Mouse (Mus musculus): Measurements from ENCODE around the gene Lgi1.

Gene Lgi1

DNA sequence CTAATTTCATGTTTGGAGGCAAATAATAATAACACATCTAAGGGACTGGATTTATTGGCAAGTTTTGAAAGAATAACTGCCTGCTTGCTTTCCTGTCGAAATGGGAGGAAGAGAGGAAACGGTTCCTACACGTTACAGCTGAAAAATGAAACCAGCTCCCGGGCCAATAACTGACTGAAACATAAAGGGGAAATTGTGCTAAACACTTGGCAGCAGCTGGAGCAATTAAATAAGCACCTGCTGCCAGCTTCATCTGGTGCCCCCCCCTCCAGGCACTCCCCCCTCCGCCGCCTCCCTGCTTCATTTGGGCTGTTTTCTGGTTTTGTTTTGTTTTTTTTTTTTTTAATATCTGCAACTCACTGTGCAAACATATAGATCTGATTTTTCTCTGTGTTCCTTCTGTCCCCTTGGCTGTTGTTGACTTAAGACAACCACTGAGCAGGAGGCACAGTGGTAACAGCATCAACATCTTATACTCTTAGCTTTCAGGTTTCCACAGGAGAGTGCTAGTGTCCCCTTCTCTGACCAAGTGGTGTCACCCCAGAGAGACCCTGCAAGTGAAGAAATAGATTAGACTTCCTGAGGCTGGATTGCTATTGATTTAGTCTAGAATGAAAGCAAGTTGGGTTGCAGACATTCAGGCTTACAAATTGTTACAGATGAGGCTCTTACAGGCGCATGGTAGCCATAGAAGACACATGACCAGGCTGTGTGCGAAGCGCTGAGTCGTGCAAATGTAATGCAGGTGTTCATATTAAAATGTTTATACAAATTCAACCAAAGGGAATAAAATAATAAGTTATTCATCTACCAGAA is 18.8 kb upstream of the Lgi1 start:
- no peak for DNase-seq (ENCODE audit: low read depth, low spot score)
- no peaks in the 10 kb centered on the region for H3K36me3 ChIP-seq (ENCODE audit: control insufficient read depth, insufficient read depth, low read length, poor library complexity, severe bottlenecking)
- H3K27me3 ChIP-seq (ENCODE audit: control insufficient read depth, insufficient read depth, low read length, poor library complexity, severe bottlenecking) = no peaks in the 10 kb centered on the region

GRCm38 (mm10) chr19:38246177-38246622 is 18.1 kb upstream of the Lgi1 start:
- Histone ChIP-seq H3K27me3 (ENCODE audit: control insufficient read depth, insufficient read depth, low read length, poor library complexity, severe bottlenecking) (no peaks in the 10 kb centered on the region), H3K36me3 (ENCODE audit: control insufficient read depth, insufficient read depth, low read length, poor library complexity, severe bottlenecking) (no peaks in the 10 kb centered on the region)
- no peak for DNase-seq (ENCODE audit: low read depth, low spot score)

DNA sequence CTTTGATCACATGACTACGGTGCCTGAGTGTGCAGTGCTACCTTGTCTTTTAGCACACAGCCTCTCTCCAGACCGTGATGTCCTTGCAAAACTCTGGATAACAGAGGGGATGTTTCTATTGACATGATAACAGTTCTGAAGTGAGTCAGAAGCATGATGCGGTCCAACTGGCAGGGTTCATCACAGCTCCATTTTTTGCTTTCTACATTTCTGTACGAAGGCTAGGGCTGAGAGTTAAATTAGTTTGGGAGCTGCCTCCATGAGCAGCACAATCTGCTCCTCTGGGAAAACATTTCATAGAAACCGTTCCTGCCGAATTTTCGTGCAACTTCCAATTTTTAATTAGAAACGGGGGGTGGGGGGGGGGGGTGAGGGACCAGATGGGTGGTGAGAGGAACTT is 14.7 kb upstream of the Lgi1 start:
- no peak for DNase-seq (ENCODE audit: low read depth, low spot score)
- no peaks in the 10 kb centered on the region for H3K36me3 ChIP-seq (ENCODE audit: control insufficient read depth, insufficient read depth, low read length, poor library complexity, severe bottlenecking)
- H3K27me3 ChIP-seq (ENCODE audit: control insufficient read depth, insufficient read depth, low read length, poor library complexity, severe bottlenecking) = no peaks in the 10 kb centered on the region

- H3K27me3 ChIP-seq (ENCODE audit: control insufficient read depth, insufficient read depth, low read length, poor library complexity, severe bottlenecking) = no peaks in the 10 kb centered on the region
- DNase-seq (ENCODE audit: low read depth, low spot score) = peak; percentile 18
- no peaks in the 10 kb centered on the region for H3K36me3 ChIP-seq (ENCODE audit: control insufficient read depth, insufficient read depth, low read length, poor library complexity, severe bottlenecking)
These were observed 10.5 kb upstream of the Lgi1 start for GRCm38 (mm10) chr19:38253796-38254195.

- Histone ChIP-seq H3K36me3 (ENCODE audit: control insufficient read depth, insufficient read depth, low read length, poor library complexity, severe bottlenecking) (no peaks in the 10 kb centered on the region), H3K27me3 (ENCODE audit: control insufficient read depth, insufficient read depth, low read length, poor library complexity, severe bottlenecking) (no peaks in the 10 kb centered on the region)
- DNase-seq (ENCODE audit: low read depth, low spot score) = no peak
These were observed 5.7 kb upstream of the Lgi1 start for GRCm38 (mm10) chr19:38258651-38259065.

DNA sequence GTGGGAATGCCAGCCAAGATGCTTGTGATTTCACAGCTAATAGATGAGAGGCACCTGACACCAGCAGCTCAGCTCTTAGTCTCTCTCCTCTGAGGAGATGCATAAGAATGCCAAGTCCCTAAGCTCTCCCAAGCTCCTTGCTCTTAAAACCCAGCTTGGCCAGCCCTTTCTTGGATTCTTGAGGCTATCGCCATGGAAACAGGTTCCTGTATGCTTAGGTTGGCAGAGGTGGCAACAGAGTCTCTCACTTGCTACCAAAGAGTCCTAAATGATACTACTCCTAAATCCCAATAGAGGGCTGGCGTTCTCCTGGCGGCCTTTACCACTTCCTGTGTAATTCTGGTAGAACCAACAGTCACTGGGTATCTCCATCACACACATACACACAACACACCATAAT is 4.9 kb upstream of the Lgi1 start:
- Histone ChIP-seq H3K36me3 (ENCODE audit: control insufficient read depth, insufficient read depth, low read length, poor library complexity, severe bottlenecking) (no peaks in the 10 kb centered on the region), H3K27me3 (ENCODE audit: control insufficient read depth, insufficient read depth, low read length, poor library complexity, severe bottlenecking) (no peaks in the 10 kb centered on the region)
- DNase-seq (ENCODE audit: low read depth, low spot score) = no peak

DNA sequence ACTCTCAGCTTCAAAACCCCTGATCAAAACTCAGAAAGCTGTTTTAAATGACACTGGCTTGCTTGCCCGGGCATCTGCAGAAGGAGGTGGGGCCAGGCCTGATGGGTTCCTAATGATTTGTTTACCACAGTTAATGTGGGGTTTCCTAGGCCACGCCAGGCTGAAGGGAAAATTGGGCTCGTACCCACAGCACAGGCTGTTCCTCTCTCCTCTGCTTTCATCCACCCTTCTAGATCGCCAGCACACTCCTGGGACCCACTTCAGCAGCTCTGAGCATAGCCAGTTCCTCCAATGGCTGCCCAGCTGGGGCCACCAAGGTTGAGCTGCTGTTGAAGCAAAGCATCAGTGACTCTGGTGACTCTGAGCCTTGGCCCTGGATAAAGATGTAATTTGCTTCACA is 4.0 kb upstream of the Lgi1 start:
- DNase-seq (ENCODE audit: low read depth, low spot score) = no peak
- H3K27me3 ChIP-seq (ENCODE audit: control insufficient read depth, insufficient read depth, low read length, poor library complexity, severe bottlenecking) = no peaks in the 10 kb centered on the region
- no peaks in the 10 kb centered on the region for H3K36me3 ChIP-seq (ENCODE audit: control insufficient read depth, insufficient read depth, low read length, poor library complexity, severe bottlenecking)

GRCm38 (mm10) chr19:38261351-38261750 is 3.0 kb upstream of the Lgi1 start:
- no peaks in the 10 kb centered on the region for H3K27me3 ChIP-seq (ENCODE audit: control insufficient read depth, insufficient read depth, low read length, poor library complexity, severe bottlenecking)
- DNase-seq (ENCODE audit: low read depth, low spot score) = no peak
- H3K36me3 ChIP-seq (ENCODE audit: control insufficient read depth, insufficient read depth, low read length, poor library complexity, severe bottlenecking) = no peaks in the 10 kb centered on the region

DNA sequence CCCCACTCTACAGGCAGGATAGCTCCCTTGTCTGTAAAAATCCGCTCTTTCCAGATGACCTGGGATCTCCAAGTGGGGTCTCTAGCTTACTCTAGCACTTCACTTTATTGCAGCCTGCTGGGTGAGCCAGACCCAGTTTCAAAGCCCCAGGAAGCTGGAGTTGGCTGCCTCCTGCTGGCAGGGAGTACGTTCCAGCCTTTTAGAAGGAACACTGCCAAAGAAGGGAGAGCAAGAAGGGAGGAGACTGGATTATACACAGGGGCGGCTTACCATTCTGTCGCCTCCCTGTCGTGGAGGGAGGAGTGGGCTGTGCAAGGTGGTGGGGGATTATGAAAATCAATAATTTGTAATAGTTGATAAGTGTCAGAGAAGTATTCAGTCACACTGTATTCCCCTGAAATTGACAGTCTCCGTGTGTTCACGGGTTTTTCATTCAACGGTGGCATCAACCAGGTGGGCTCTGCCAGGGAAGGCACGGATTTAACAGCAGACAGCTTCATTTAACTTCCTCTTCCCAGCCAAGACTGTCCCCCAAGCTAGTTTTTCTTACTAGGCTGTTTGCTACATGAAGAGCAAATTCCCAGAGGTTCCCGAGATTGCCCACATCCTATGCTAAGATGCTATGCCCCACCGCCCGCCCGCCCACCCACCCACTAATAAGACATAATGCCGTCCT is 369 bp upstream of the Lgi1 start:
- no peak for DNase-seq (ENCODE audit: low read depth, low spot score)
- Histone ChIP-seq H3K27me3 (ENCODE audit: control insufficient read depth, insufficient read depth, low read length, poor library complexity, severe bottlenecking) (no peaks in the 10 kb centered on the region; the same call in 1 of the 2 replicates), H3K36me3 (ENCODE audit: control insufficient read depth, insufficient read depth, low read length, poor library complexity, severe bottlenecking) (no peaks in the 10 kb centered on the region)

DNA sequence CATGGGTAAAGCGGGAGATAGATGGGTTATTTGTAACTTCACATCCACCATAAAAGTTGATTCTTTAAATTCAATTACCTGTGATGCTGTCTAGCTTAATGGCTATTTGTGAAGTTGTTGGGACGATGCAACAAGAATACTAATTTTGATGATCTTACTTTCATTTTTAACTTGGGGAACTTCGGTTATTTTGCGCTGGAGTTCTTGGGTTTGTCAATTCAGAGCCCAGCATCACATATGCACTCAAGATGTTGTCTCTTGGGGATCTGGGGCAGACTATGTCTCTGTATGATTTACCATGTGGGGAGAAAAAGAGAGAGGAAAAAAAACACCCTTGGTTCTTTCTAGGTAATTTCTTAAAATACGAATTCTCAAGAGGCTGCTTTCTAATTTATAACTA is 1.4 kb downstream of the Lgi1 start:
- no peaks in the 10 kb centered on the region; the same call in 1 of the 2 replicates for H3K27me3 ChIP-seq (ENCODE audit: control insufficient read depth, insufficient read depth, low read length, poor library complexity, severe bottlenecking)
- DNase-seq (ENCODE audit: low read depth, low spot score) = no peak
- H3K36me3 ChIP-seq (ENCODE audit: control insufficient read depth, insufficient read depth, low read length, poor library complexity, severe bottlenecking) = no peaks in the 10 kb centered on the region

DNA sequence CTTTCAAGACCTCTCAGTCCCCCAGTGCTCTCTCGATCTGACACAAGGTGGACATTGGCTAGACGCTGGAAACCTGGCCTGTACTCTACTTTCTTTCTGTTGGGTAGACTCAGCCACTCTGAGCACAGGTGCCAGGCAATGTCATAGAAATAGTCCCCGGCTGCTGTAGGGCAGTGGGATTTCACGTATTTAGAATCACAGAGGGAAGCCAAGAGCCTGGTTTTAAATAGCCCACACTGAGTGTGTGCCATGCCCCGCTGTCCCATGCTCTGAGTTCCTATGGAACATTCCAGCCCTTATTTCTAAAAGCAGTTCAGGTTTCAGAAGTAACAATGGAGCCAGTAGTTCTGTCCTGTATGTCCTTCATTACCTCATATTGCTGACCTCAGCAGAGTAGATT is 3.1 kb downstream of the Lgi1 start:
- Histone ChIP-seq H3K36me3 (ENCODE audit: control insufficient read depth, insufficient read depth, low read length, poor library complexity, severe bottlenecking) (no peaks in the 10 kb centered on the region), H3K27me3 (ENCODE audit: control insufficient read depth, insufficient read depth, low read length, poor library complexity, severe bottlenecking) (no peaks in the 10 kb centered on the region; the same call in 1 of the 2 replicates)
- no peak for DNase-seq (ENCODE audit: low read depth, low spot score)

DNA sequence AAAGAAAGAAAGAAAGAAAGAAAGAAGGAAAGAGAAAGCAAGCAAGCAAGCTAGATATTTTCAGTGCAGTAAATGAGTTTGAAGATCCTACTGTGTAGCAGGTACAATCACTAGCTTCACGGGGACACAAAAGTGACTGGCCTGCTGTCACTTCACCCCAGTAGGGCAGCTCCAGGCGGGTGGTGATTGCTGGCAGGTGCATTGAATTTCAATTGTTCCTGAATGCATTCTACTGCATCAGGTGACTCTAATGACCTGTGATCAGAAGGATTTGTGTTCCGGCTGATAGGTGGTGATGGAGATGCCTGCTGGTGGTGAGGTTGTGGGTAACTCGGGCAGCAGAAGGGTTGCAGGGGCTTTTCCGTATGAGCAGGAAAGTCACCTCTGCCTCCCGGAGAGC is 6.7 kb downstream of the Lgi1 start:
- Histone ChIP-seq H3K36me3 (ENCODE audit: control insufficient read depth, insufficient read depth, low read length, poor library complexity, severe bottlenecking) (no peaks in the 10 kb centered on the region), H3K27me3 (ENCODE audit: control insufficient read depth, insufficient read depth, low read length, poor library complexity, severe bottlenecking) (no peaks in the 10 kb centered on the region; the same call in 1 of the 2 replicates)
- DNase-seq (ENCODE audit: low read depth, low spot score) = no peak

DNA sequence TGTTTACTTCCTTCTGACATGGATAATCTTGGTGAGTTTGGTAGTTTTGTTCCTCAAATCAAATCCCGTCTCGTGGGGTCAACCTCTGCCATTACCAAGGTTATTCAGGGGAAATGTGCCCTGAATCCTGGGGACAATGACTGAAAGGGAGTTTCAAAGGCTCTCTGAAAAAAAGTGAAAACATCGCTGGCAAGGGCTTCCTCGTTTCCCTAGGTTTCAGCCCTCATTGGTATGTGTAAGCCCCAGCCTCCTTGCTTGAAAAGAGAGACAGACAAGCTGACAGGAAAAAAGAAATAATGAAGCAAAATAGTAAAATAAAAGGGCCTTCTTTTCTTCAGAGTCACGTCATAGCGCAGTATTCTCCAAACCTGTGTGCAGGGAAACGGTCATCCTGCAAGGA is 9.5 kb downstream of the Lgi1 start:
- no peaks in the 10 kb centered on the region for H3K36me3 ChIP-seq (ENCODE audit: control insufficient read depth, insufficient read depth, low read length, poor library complexity, severe bottlenecking)
- H3K27me3 ChIP-seq (ENCODE audit: control insufficient read depth, insufficient read depth, low read length, poor library complexity, severe bottlenecking) = no peaks in the 10 kb centered on the region; the same call in 1 of the 2 replicates
- DNase-seq (ENCODE audit: low read depth, low spot score) = no peak

DNA sequence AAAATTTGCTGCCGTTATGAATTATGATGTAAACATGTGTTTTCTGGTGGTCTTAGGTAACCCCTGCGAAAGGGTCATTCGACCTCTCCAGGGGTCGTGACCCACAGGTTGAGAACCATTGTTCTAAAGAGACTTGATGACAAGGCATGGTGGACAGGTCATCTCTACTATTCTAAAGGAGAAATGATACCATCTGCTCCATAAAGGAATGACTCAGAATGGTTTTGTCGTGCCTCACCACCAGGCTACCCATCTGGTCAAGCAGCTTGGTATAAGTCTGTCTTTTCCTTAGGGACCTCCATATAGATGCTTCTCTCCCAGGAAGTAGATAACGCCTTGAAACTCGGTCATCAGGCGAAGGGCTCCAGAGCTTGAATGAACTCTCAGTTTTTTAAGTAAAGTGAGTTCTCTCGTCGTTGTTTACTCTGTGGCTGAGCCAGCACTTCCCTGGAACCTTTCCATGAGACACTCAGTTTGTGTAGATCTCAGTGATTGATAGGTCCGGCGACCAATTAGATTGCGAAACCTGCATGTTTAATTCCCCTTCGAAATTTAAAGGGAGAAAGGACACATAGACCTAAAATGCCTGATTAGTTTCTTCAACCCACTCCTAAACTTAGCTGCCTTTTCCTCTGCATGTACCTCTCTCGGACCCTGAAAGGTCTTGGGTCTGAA is 10.5 kb downstream of the Lgi1 start:
- DNase-seq (ENCODE audit: low read depth, low spot score) = no peak
- no peaks in the 10 kb centered on the region; the same call in 1 of the 2 replicates for H3K27me3 ChIP-seq (ENCODE audit: control insufficient read depth, insufficient read depth, low read length, poor library complexity, severe bottlenecking)
- H3K36me3 ChIP-seq (ENCODE audit: control insufficient read depth, insufficient read depth, low read length, poor library complexity, severe bottlenecking) = no peaks in the 10 kb centered on the region

GRCm38 (mm10) chr19:38276226-38276625 is 11.9 kb downstream of the Lgi1 start:
- Histone ChIP-seq H3K27me3 (ENCODE audit: control insufficient read depth, insufficient read depth, low read length, poor library complexity, severe bottlenecking) (no peaks in the 10 kb centered on the region; the same call in 1 of the 2 replicates), H3K36me3 (ENCODE audit: control insufficient read depth, insufficient read depth, low read length, poor library complexity, severe bottlenecking) (no peaks in the 10 kb centered on the region)
- no peak for DNase-seq (ENCODE audit: low read depth, low spot score)

Measured in splenic B cell, adult 2 months (primary cell).